Mouse (Mus musculus) midbrain, embryonic 14.5 days (tissue): ENCODE measurements at regions not wholly inside any gene's neighbourhood (a gene's known extent, or its start where the extent isn't known, plus 50 kb on each side); places are given as distances from the start of the nearest gene placed in this dataset.

ENCODE experiments used
- ATAC-seq: fragments of 200-750 bp; cut with Nextera tagmentation; 2 replicates; pipeline ENCODE4 v1.8.0; 2017; ENCODE audit warnings: moderate number of reproducible peaks, moderate library complexity; ENCODE audit not compliant: low FRiP score, low TSS enrichment
- DNase-seq: peaks from one replicate; pipeline ENCODE4 v3.0.0-alpha.2; 2015
- H3K27ac ChIP-seq: fragments of 300-500 bp; sonication (generic); replicated peaks from 2 replicates; pipeline ENCODE4 v1.5.1; 2014; ENCODE audit warnings: mild to moderate bottlenecking, low read depth, low read length, moderate library complexity
- H3K27me3 ChIP-seq: fragments of 300-500 bp; sonication (generic); 2 replicates; pipeline ENCODE4 v1.6.1; 2014; ENCODE audit warnings: low read length, control low read depth, mixed read lengths; ENCODE audit not compliant: control insufficient read depth, insufficient read depth
- H3K36me3 ChIP-seq: fragments of 300-500 bp; sonication (generic); 2 replicates; pipeline ENCODE4 v1.6.1; 2014; ENCODE audit warnings: low read length, control low read depth; ENCODE audit not compliant: control insufficient read depth, insufficient read depth
- H3K4me1 ChIP-seq: fragments of 300-500 bp; sonication (generic); 2 replicates; pipeline ENCODE4 v1.6.1; 2014; ENCODE audit warnings: mild to moderate bottlenecking, antibody characterized with exemption, low read length, control low read depth; ENCODE audit not compliant: control insufficient read depth, insufficient read depth
- H3K4me2 ChIP-seq: fragments of 300-500 bp; sonication (generic); 2 replicates; pipeline ENCODE4 v1.6.1; 2014; ENCODE audit warnings: mild to moderate bottlenecking, low read length, moderate library complexity
- H3K4me3 ChIP-seq: fragments of 300-500 bp; sonication (generic); replicated peaks from 2 replicates; pipeline ENCODE4 v1.5.1; 2014; ENCODE audit warnings: low read depth, low read length
- H3K9ac ChIP-seq: fragments of 300-500 bp; sonication (generic); replicated peaks from 2 replicates; pipeline ENCODE4 v1.6.1; 2014; ENCODE audit warnings: mild to moderate bottlenecking, low read length, moderate library complexity
- H3K9me3 ChIP-seq: fragments of 300-500 bp; sonication (generic); 2 replicates; pipeline ENCODE4 v1.6.1; 2016; ENCODE audit warnings: low read length, control low read depth, mixed read lengths; ENCODE audit not compliant: control insufficient read depth
- WGBS: fragments of 180-500 bp; shearing (Covaris S2); extraction: QIAGEN DNeasy Blood & Tissue Kit; methylation state at CpG from one replicate; pipeline ENCODE4 v1.1.7; 2014; 5-methylcytosine and 5-hydroxymethylcytosine counted together

GRCm38 (mm10) chr1:176443712-176444111 lies 168.6 kb upstream of the Pld5 start:
- no peaks in the 10 kb centered on the region for H3K4me1 ChIP-seq

GRCm38 (mm10) chr1:176440254-176440653 lies 165.1 kb upstream of the Pld5 start:
- Histone ChIP-seq H3K9ac (no peak overlapping the region), H3K4me1 (0 out of 2 replicates have a peak, but pooled peaks cover 3% of the 10 kb centered on the region), H3K4me2 (no peak overlapping the region), H3K9me3 (no peaks in the 10 kb centered on the region), H3K36me3 (no peaks in the 10 kb centered on the region), H3K27me3 (no peaks in the 10 kb centered on the region), H3K27ac (no peak overlapping the region), H3K4me3 (no peak overlapping the region)
- DNase-seq (peak; percentile 9), ATAC-seq (no peak)
- 80% methylated on average over 3 of the region's 3 CpGs for WGBS

More at GRCm38 (mm10) chr1:176443712-176444111, 168.6 kb upstream of the Pld5 start:
- Histone ChIP-seq H3K4me2 (no peak overlapping the region), H3K36me3 (no peaks in the 10 kb centered on the region), H3K27me3 (no peaks in the 10 kb centered on the region), H3K9me3 (no peaks in the 10 kb centered on the region), H3K4me3 (no peak overlapping the region), H3K9ac (no peak overlapping the region), H3K27ac (no peak overlapping the region)
- DNase-seq (no peak), ATAC-seq (no peak)
- 100% methylated on average over 1 of the region's 1 CpGs for WGBS

GRCm38 (mm10) chr1:176427835-176428234 lies 152.7 kb upstream of the Pld5 start:
- H3K27ac ChIP-seq, result no peak overlapping the region
- H3K4me3 ChIP-seq, result no peak overlapping the region
- no peaks in the 10 kb centered on the region for H3K9me3 ChIP-seq
- H3K4me2 ChIP-seq, result no peak overlapping the region
- no peak overlapping the region for H3K9ac ChIP-seq
- no peak for DNase-seq
- no peak for ATAC-seq
- no peaks in the 10 kb centered on the region for H3K27me3 ChIP-seq
- 49% methylated on average over 4 of the region's 4 CpGs for WGBS
- H3K4me1 ChIP-seq, result no peaks in the 10 kb centered on the region
- no peaks in the 10 kb centered on the region for H3K36me3 ChIP-seq

GRCm38 (mm10) chr1:176427046-176427445 lies 151.9 kb upstream of the Pld5 start:
- Histone ChIP-seq H3K27ac (no peak overlapping the region), H3K9me3 (no peaks in the 10 kb centered on the region), H3K4me1 (no peaks in the 10 kb centered on the region), H3K9ac (no peak overlapping the region), H3K4me3 (no peak overlapping the region), H3K36me3 (no peaks in the 10 kb centered on the region), H3K27me3 (no peaks in the 10 kb centered on the region), H3K4me2 (no peak overlapping the region)
- WGBS, result 85% methylated on average over 2 of the region's 2 CpGs
- ATAC-seq (no peak), DNase-seq (no peak)

GRCm38 (mm10) chr1:176417251-176417650 lies 142.1 kb upstream of the Pld5 start:
- Histone ChIP-seq H3K27ac (no peak overlapping the region), H3K4me1 (no peaks in the 10 kb centered on the region), H3K4me2 (no peak overlapping the region), H3K36me3 (no peaks in the 10 kb centered on the region), H3K9me3 (no peaks in the 10 kb centered on the region), H3K4me3 (no peak overlapping the region), H3K27me3 (no peaks in the 10 kb centered on the region), H3K9ac (no peak overlapping the region)
- WGBS, result 70% methylated on average over 1 of the region's 1 CpGs
- no peak for DNase-seq
- no peak for ATAC-seq

GRCm38 (mm10) chr1:176404128-176404527 lies 129.0 kb upstream of the Pld5 start:
- Histone ChIP-seq H3K9ac (no peak overlapping the region), H3K4me1 (no peaks in the 10 kb centered on the region), H3K27ac (no peak overlapping the region), H3K4me2 (no peak overlapping the region), H3K9me3 (no peaks in the 10 kb centered on the region), H3K36me3 (no peaks in the 10 kb centered on the region), H3K27me3 (no peaks in the 10 kb centered on the region), H3K4me3 (no peak overlapping the region)
- ATAC-seq, result no peak
- DNase-seq, result no peak
- 86% methylated on average over 3 of the region's 3 CpGs for WGBS

- Histone ChIP-seq H3K27me3 (no peaks in the 10 kb centered on the region), H3K4me3 (no peak overlapping the region), H3K9me3 (no peaks in the 10 kb centered on the region), H3K4me1 (no peaks in the 10 kb centered on the region), H3K36me3 (no peaks in the 10 kb centered on the region), H3K9ac (no peak overlapping the region), H3K4me2 (no peak overlapping the region), H3K27ac (no peak overlapping the region)
- no peak for ATAC-seq
- no peak for DNase-seq
Measured at GRCm38 (mm10) chr1:176379645-176380044, 104.5 kb upstream of the Pld5 start.

- Histone ChIP-seq H3K9me3 (no peaks in the 10 kb centered on the region), H3K27me3 (no peaks in the 10 kb centered on the region), H3K36me3 (no peaks in the 10 kb centered on the region), H3K4me3 (no peak overlapping the region), H3K4me2 (no peak overlapping the region), H3K4me1 (no peaks in the 10 kb centered on the region), H3K27ac (no peak overlapping the region), H3K9ac (no peak overlapping the region)
- no peak for ATAC-seq
- no peak for DNase-seq
- 93% methylated on average over 3 of the region's 3 CpGs for WGBS
Measured at GRCm38 (mm10) chr1:176366900-176367299, 91.8 kb upstream of the Pld5 start.

GRCm38 (mm10) chr1:176360957-176361356 lies 85.8 kb upstream of the Pld5 start:
- no peaks in the 10 kb centered on the region for H3K9me3 ChIP-seq
- no peak for ATAC-seq
- H3K9ac ChIP-seq, result no peak overlapping the region
- no peaks in the 10 kb centered on the region for H3K27me3 ChIP-seq
- H3K4me1 ChIP-seq, result peaks cover 9% of the 10 kb centered on the region; the same call in 1 of the 2 replicates
- H3K4me2 ChIP-seq, result no peak overlapping the region
- DNase-seq, result no peak
- no peak overlapping the region for H3K4me3 ChIP-seq
- no peak overlapping the region for H3K27ac ChIP-seq
- whole genome bisulfite sequencing, result 99% methylated on average over 3 of the region's 3 CpGs
- no peaks in the 10 kb centered on the region for H3K36me3 ChIP-seq
